Mouse (Mus musculus) kidney, embryonic 16.5 days (tissue): ENCODE results near the gene Osbpl9. TPM values are rescaled to one million over a fixed set of nuclear protein-coding genes. Genes with fewer than 3 reads are reported as not detected.

Source experiments
- ATAC-seq: fragments of 200-750 bp; cut with Nextera tagmentation; 2 replicates; pipeline ENCODE4 v1.8.0; 2017; ENCODE audit warnings: moderate TSS enrichment; ENCODE audit not compliant: low FRiP score, low TSS enrichment
- H3K27ac ChIP-seq: fragments of 300-500 bp; sonication (generic); 2 replicates; pipeline ENCODE4 v1.5.1; 2014; ENCODE audit warnings: low read length
- H3K27me3 ChIP-seq: fragments of 300-500 bp; sonication (generic); 2 replicates; pipeline ENCODE4 v1.6.1; 2014; ENCODE audit warnings: low read length, control low read depth, mixed read lengths; ENCODE audit not compliant: insufficient read depth
- H3K36me3 ChIP-seq: fragments of 300-500 bp; sonication (generic); 2 replicates; pipeline ENCODE4 v1.6.1; 2014; ENCODE audit warnings: low read length, control low read depth, mixed read lengths; ENCODE audit not compliant: insufficient read depth
- H3K4me1 ChIP-seq: fragments of 300-500 bp; sonication (generic); 2 replicates; pipeline ENCODE4 v1.6.1; 2014; ENCODE audit warnings: low read length, control low read depth, mixed read lengths; ENCODE audit not compliant: insufficient read depth
- H3K4me2 ChIP-seq: fragments of 300-500 bp; sonication (generic); replicated peaks from 2 replicates; pipeline ENCODE4 v1.6.1; 2014; ENCODE audit warnings: low read depth, low read length
- H3K4me3 ChIP-seq: fragments of 300-500 bp; sonication (generic); 2 replicates; pipeline ENCODE4 v1.5.1; 2014; ENCODE audit warnings: mild to moderate bottlenecking, low read length
- H3K9ac ChIP-seq: fragments of 300-500 bp; sonication (generic); replicated peaks from 2 replicates; pipeline ENCODE4 v1.6.1; 2014; ENCODE audit warnings: low read length
- H3K9me3 ChIP-seq: fragments of 300-500 bp; sonication (generic); 2 replicates; pipeline ENCODE4 v1.6.1; 2016; ENCODE audit warnings: low read length, control low read depth
- WGBS: fragments of 180-500 bp; shearing (Covaris S2); extraction: QIAGEN DNeasy Blood & Tissue Kit; methylation state at CpG from one replicate; pipeline ENCODE4 v1.1.7; 2014; 5-methylcytosine and 5-hydroxymethylcytosine counted together
- polyA plus RNA-seq: library from polyadenylated mRNA; unstranded; fragments of >200 nt; fragmentation: Nextera tagmentation; extraction: Ambion mirVana; gene quantifications from 2 replicates; pipeline ENCODE4 v1.2.1, GENCODE M21; 2015

Osbpl9 gene
- polyA plus RNA-seq, 1 experiment from 2014 or later = 77.6 TPM

DNA sequence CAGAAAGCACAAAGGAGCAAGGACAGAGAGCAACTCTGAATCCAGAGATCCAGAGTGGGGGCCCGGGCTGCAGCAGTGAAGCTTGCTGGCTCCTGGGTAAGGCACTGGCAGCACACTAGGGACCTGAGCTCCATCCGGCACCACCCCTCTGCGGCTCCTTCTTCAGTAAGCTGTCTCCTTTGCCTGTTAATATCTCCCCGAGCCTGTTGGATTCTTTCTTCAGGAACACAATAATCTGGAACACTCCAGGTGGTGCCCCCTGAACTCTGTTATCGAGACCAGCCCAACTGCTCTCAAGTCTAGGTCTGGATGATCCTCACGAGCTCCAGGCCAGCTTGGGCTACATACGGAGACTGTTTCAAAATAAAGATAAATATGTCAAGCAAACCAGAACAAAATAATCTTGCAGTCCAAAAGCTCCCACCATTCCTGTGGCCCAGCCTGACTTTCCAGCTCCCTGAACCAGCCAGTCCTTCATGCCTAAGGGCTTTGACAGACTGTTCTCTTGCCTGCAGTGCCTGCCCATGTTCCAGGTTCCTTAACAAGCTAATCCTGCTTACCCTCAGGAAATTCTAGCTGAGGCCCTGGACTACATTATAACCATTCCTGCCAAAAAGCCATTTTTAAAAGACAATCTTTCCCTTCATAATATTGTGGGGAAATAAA lies 28.2 kb downstream of the Osbpl9 start:
- WGBS = 50% methylated on average over 7 of the region's 7 CpGs
- Histone ChIP-seq H3K4me3 (no peak overlapping the region), H3K4me2 (no peak overlapping the region), H3K9ac (no peak overlapping the region), H3K27ac (peak overlapping the region; percentile 7; the same call in 1 of the 2 replicates), H3K27me3 (no peaks in the 10 kb centered on the region), H3K36me3 (no peaks in the 10 kb centered on the region), H3K4me1 (0 out of 2 replicates have a peak, but pooled peaks cover 3% of the 10 kb centered on the region), H3K9me3 (no peaks in the 10 kb centered on the region)
- no peak for ATAC-seq

DNA sequence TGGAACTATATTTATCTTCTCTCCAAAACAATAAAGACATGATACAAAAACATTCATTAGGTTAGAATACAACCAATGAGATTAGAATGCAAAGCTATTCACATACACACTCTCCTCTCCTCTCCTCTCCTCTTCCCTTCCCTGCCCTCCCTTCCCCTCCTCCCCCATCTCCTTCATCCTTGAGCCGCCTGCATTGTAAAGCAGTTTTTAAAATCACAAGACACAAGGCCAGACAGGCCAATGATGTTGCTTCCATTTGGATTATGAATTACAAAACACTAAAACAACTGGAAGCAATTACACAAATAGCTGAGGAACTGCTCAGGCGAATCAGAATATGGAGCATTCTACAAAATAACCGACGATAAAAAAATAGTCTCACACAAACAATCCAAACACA lies 28.7 kb downstream of the Osbpl9 start:
- Histone ChIP-seq H3K4me2 (no peak overlapping the region), H3K9ac (no peak overlapping the region), H3K36me3 (no peaks in the 10 kb centered on the region), H3K4me3 (no peak overlapping the region), H3K4me1 (0 out of 2 replicates have a peak, but pooled peaks cover 3% of the 10 kb centered on the region), H3K27me3 (no peaks in the 10 kb centered on the region), H3K27ac (no peak overlapping the region), H3K9me3 (no peaks in the 10 kb centered on the region)
- no peak for ATAC-seq
- WGBS = 74% methylated on average over 4 of the region's 4 CpGs

- no peaks in the 10 kb centered on the region for H3K27me3 ChIP-seq
- WGBS = 33% methylated on average over 12 of the region's 12 CpGs
- H3K27ac ChIP-seq = no peak overlapping the region
- no peak overlapping the region for H3K9ac ChIP-seq
- no peaks in the 10 kb centered on the region for H3K9me3 ChIP-seq
- no peaks in the 10 kb centered on the region for H3K4me1 ChIP-seq
- no peak overlapping the region for H3K4me3 ChIP-seq
- H3K36me3 ChIP-seq = no peaks in the 10 kb centered on the region
- 0 out of 2 replicates have a peak, but pooled peaks have one; percentile 23 for ATAC-seq
- H3K4me2 ChIP-seq = no peak overlapping the region
Observed at GRCm38 (mm10) chr4:109165521-109166173, 36.4 kb downstream of the Osbpl9 start.

DNA sequence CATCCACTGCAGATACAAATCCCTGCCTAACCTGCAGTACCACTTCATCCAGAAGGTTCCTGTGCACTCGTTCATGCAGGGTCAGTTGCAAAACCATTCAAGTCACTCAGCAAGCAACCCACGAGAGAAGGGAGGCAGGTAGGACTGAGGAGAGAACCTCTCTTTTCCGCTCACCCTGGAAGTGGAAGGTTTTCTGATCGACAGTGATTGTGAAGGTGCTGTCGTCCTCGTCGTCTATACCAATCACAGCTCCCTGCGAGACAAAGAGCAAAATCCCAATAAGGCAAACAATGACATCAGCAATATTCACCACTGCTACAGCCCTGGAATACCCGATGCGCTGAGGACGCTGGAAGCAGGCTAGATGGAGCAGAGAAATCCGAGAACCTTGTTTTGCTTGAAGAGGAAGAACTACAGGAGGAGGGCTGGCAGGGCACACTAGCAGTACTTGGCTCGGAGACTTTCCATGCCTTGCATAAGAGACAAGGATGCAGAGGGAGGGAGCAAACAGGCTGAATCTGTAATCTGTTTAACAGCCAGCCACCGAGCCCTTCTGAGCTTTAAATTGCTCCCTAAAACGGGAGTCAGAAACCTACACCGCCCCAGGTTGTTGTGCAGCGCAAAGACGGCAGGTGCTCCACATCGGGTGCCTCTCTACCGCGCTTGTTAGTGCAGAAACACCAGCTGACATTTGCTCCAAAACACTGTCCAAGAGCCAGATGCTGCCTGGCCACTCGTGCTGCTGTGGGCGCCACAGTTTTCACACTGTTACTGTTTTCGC lies 45.4 kb downstream of the Osbpl9 start:
- Histone ChIP-seq H3K9ac (0 out of 2 replicates have a peak overlapping the region, but pooled peaks have one; percentile 1), H3K9me3 (no peaks in the 10 kb centered on the region)
- peak; percentile 67; the same call in 1 of the 2 replicates for ATAC-seq

GRCm38 (mm10) chr4:109156073-109156472 lies 46.0 kb downstream of the Osbpl9 start:
- Histone ChIP-seq H3K4me2 (peak overlapping the region; percentile 43; the same call in 1 of the 2 replicates), H3K36me3 (0 out of 2 replicates have a peak, but pooled peaks cover 2% of the 10 kb centered on the region), H3K4me3 (0 out of 2 replicates have a peak overlapping the region, but pooled peaks have one; percentile 0), H3K4me1 (peaks cover 19% of the 10 kb centered on the region), H3K9me3 (no peaks in the 10 kb centered on the region), H3K27ac (peak overlapping the region; percentile 13), H3K27me3 (no peaks in the 10 kb centered on the region), H3K9ac (no peak overlapping the region)
- no peak for ATAC-seq
- WGBS = 71% methylated on average over 6 of the region's 6 CpGs

More for the DNA sequence above, 45.4 kb downstream of the Osbpl9 start:
- 24% methylated on average over 24 of the region's 24 CpGs for WGBS
- peaks cover 19% of the 10 kb centered on the region for H3K4me1 ChIP-seq
- 0 out of 2 replicates have a peak, but pooled peaks cover 2% of the 10 kb centered on the region for H3K36me3 ChIP-seq
- 0 out of 2 replicates have a peak overlapping the region, but pooled peaks have one; percentile 0 for H3K4me3 ChIP-seq
- H3K27ac ChIP-seq = peak overlapping the region; percentile 11; the same call in 1 of the 2 replicates
- H3K27me3 ChIP-seq = no peaks in the 10 kb centered on the region
- peak overlapping the region; percentile 43 for H3K4me2 ChIP-seq

- no peak for ATAC-seq
- Histone ChIP-seq H3K36me3 (0 out of 2 replicates have a peak, but pooled peaks cover 2% of the 10 kb centered on the region), H3K27me3 (no peaks in the 10 kb centered on the region), H3K4me2 (no peak overlapping the region), H3K4me1 (peaks cover 18% of the 10 kb centered on the region), H3K9ac (no peak overlapping the region), H3K4me3 (no peak overlapping the region), H3K27ac (no peak overlapping the region), H3K9me3 (no peaks in the 10 kb centered on the region)
- WGBS = 67% methylated on average over 2 of the region's 2 CpGs
Observed at GRCm38 (mm10) chr4:109150214-109150613, 51.9 kb downstream of the Osbpl9 start.

GRCm38 (mm10) chr4:109149411-109149810 lies 52.7 kb downstream of the Osbpl9 start:
- H3K4me2 ChIP-seq = no peak overlapping the region
- no peaks in the 10 kb centered on the region for H3K9me3 ChIP-seq
- H3K27me3 ChIP-seq = no peaks in the 10 kb centered on the region
- H3K36me3 ChIP-seq = 0 out of 2 replicates have a peak, but pooled peaks cover 2% of the 10 kb centered on the region
- no peak overlapping the region for H3K9ac ChIP-seq
- ATAC-seq = no peak
- WGBS = 86% methylated on average over 2 of the region's 2 CpGs
- H3K4me1 ChIP-seq = peaks cover 14% of the 10 kb centered on the region
- no peak overlapping the region for H3K4me3 ChIP-seq
- peak overlapping the region; percentile 14; the same call in 1 of the 2 replicates for H3K27ac ChIP-seq

GRCm38 (mm10) chr4:109147278-109148038 lies 54.6 kb downstream of the Osbpl9 start:
- H3K4me1 ChIP-seq = peaks cover 10% of the 10 kb centered on the region; the same call in 1 of the 2 replicates
- H3K36me3 ChIP-seq = 0 out of 2 replicates have a peak, but pooled peaks cover 2% of the 10 kb centered on the region
- no peak overlapping the region for H3K4me3 ChIP-seq
- ATAC-seq = peak; percentile 53; the same call in 1 of the 2 replicates
- WGBS = 42% methylated on average over 11 of the region's 11 CpGs
- peak overlapping the region; percentile 23 for H3K4me2 ChIP-seq
- H3K27me3 ChIP-seq = no peaks in the 10 kb centered on the region
- H3K27ac ChIP-seq = peak overlapping the region; percentile 92
- 0 out of 2 replicates have a peak overlapping the region, but pooled peaks have one; percentile 16 for H3K9ac ChIP-seq
- no peaks in the 10 kb centered on the region for H3K9me3 ChIP-seq

DNA sequence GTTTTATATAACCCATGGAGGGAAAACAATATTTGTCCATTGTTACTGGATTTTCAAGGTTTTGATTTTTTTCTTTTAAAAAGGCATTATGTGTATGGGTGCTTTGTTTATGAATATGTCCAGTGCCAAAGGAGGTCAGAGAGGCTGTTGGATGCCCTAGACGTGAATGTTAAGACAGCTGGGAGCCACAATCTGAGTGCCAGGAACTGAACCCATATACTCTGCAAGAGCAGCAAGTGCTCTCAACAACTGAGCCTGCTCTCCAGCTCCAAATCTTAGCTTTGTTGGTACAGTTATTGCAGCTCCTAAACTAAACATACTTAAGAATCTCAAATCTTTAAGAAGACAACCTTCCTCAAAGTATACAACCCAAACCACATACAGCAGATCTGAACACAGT lies 59.0 kb downstream of the Osbpl9 start:
- Histone ChIP-seq H3K9ac (no peak overlapping the region), H3K27ac (no peak overlapping the region), H3K9me3 (no peaks in the 10 kb centered on the region), H3K4me2 (no peak overlapping the region), H3K27me3 (no peaks in the 10 kb centered on the region), H3K4me3 (no peak overlapping the region), H3K36me3 (no peaks in the 10 kb centered on the region), H3K4me1 (peaks cover 13% of the 10 kb centered on the region)
- no peak for ATAC-seq
- 76% methylated on average over 1 of the region's 1 CpGs for WGBS
